Mouse (Mus musculus) heart, adult 2 months (tissue): ENCODE data around the gene Crtc3. TPM values are rescaled to one million over a fixed set of nuclear protein-coding genes. Genes with fewer than 3 reads are reported as not detected.

Source experiments
- DNase-seq, 2 experiments: peaks; one replicate each; pipeline ENCODE4 v3.0.0; 2021
- H3K27ac ChIP-seq: fragments of 200-600 bp; 2 replicates; pipeline ENCODE4 v1.8.1; 2022
- H3K27me3 ChIP-seq: fragments of 200-500 bp; 2 replicates; pipeline ENCODE4 v1.6.1; 2012; ENCODE audit warnings: mild to moderate bottlenecking, low read length, inconsistent platforms, mixed read lengths; ENCODE audit not compliant: control insufficient read depth, insufficient read depth
- H3K36me3 ChIP-seq: fragments of 200-500 bp; 2 replicates; pipeline ENCODE4 v1.6.1; 2012; ENCODE audit warnings: low read length, inconsistent platforms; ENCODE audit not compliant: control insufficient read depth, insufficient read depth
- H3K4me1 ChIP-seq: fragments of 200-500 bp; 2 replicates; pipeline ENCODE4 v1.6.1; 2011; ENCODE audit warnings: low read length; ENCODE audit not compliant: control insufficient read depth, insufficient read depth
- H3K4me3 ChIP-seq: fragments of 200-600 bp; 2 replicates; pipeline ENCODE4 v1.8.1; 2022
- H3K79me2 ChIP-seq: fragments of 200-500 bp; replicated peaks from 2 replicates; pipeline ENCODE4 v1.6.1; 2012; ENCODE audit warnings: mild to moderate bottlenecking, inconsistent platforms, low read length, moderate library complexity, mixed read lengths; ENCODE audit not compliant: control insufficient read depth, insufficient read depth
- H3K9ac ChIP-seq: fragments of 200-500 bp; 2 replicates; pipeline ENCODE4 v1.6.1; 2012; ENCODE audit warnings: low read depth, mild to moderate bottlenecking, control low read depth, inconsistent platforms, low read length, mixed read lengths
- CTCF ChIP-seq: fragments of 200-600 bp; IDR thresholded peaks from 2 replicates; pipeline ENCODE4 v1.8.1; 2022; ENCODE audit warnings: antibody characterized with exemption, mild to moderate bottlenecking, moderate library complexity
- EP300 ChIP-seq: fragments of 200-500 bp; IDR thresholded peaks from 2 replicates; pipeline ENCODE4 v1.6.1; 2011; ENCODE audit warnings: low read depth, low read length, control low read depth; ENCODE audit not compliant: insufficient read depth
- POLR2A ChIP-seq: fragments of 200-500 bp; IDR thresholded peaks from 2 replicates; pipeline ENCODE4 v1.6.1; 2011; ENCODE audit warnings: mild to moderate bottlenecking, low read depth, low read length, control low read depth; ENCODE audit not compliant: insufficient read depth
- WGBS: fragments of 180-500 bp; shearing (Covaris S2); methylation state at CpG from one replicate; pipeline ENCODE4 v1.1.7; 2018; 5-methylcytosine and 5-hydroxymethylcytosine counted together
- intact Hi-C: fragments of 180-260 bp; cut with DNase I; formaldehyde crosslinking; loops from one replicate; pipeline ENCODE4 v1.15.1; 2025
- polyA plus RNA-seq: library from polyadenylated mRNA; depleted of rRNA; stranded (reverse); fragments of >200 nt; gene quantifications from 2 replicates; pipeline ENCODE4 v1.2.3, GENCODE M21; 2012
- total RNA-seq, 2 experiments: library from RNA; stranded (reverse); gene quantifications; 2 replicates each; pipeline ENCODE4 v1.2.3; 2021

Crtc3 gene
- total and polyA plus RNA-seq, 3 experiments = 11.0 to 14.3 (median 12.9) TPM

GRCm38 (mm10) chr7:80652289-80652688 is 36.4 kb downstream of the Crtc3 start:
- Histone ChIP-seq H3K27me3 (no peaks in the 10 kb centered on the region), H3K4me1 (peaks cover 26% of the 10 kb centered on the region), H3K4me3 (no peak overlapping the region), H3K36me3 (peaks cover 5% of the 10 kb centered on the region), H3K27ac (peak overlapping the region; percentile 64), H3K9ac (no peak overlapping the region), H3K79me2 (peaks cover 2% of the 10 kb centered on the region)
- WGBS = 47% methylated on average over 5 of the region's 5 CpGs
- intact Hi-C loops = no loop called here
- TF ChIP-seq EP300 = no peak
- TF ChIP-seq CTCF = no peak
- no peak for TF ChIP-seq POLR2A
- no peak for DNase-seq

- intact Hi-C loops = no loop called here
- peak in 1 of 2 experiments; percentile 73 for DNase-seq
- Histone ChIP-seq H3K27me3 (no peaks in the 10 kb centered on the region), H3K9ac (peak overlapping the region; percentile 65), H3K4me1 (peaks cover 11% of the 10 kb centered on the region), H3K27ac (peak overlapping the region; percentile 76), H3K79me2 (0 out of 2 replicates have a peak, but pooled peaks cover 4% of the 10 kb centered on the region), H3K4me3 (peak overlapping the region; percentile 34), H3K36me3 (no peaks in the 10 kb centered on the region; the same call in 1 of the 2 replicates)
- TF ChIP-seq CTCF (no peak), POLR2A (0 out of 2 replicates have a peak, but pooled peaks have one; percentile 24), EP300 (0 out of 2 replicates have a peak, but pooled peaks have one; percentile 34)
- 19% methylated on average over 7 of the region's 7 CpGs for WGBS
These were observed 41.2 kb downstream of the Crtc3 start for GRCm38 (mm10) chr7:80647437-80647871.

GRCm38 (mm10) chr7:80646093-80647025 is 42.3 kb downstream of the Crtc3 start:
- 66% methylated on average over 10 of the region's 10 CpGs for WGBS
- H3K4me3 ChIP-seq = no peak overlapping the region

GRCm38 (mm10) chr7:80642976-80643666 is 45.6 kb downstream of the Crtc3 start:
- intact Hi-C loops = no loop called here
- no peak for TF ChIP-seq POLR2A
- TF ChIP-seq EP300 = no peak
- TF ChIP-seq CTCF = no peak
- H3K27me3 ChIP-seq = no peaks in the 10 kb centered on the region
- 0 out of 2 replicates have a peak, but pooled peaks cover 4% of the 10 kb centered on the region for H3K79me2 ChIP-seq
- H3K4me3 ChIP-seq = no peak overlapping the region
- H3K9ac ChIP-seq = no peak overlapping the region
- H3K4me1 ChIP-seq = peaks cover 30% of the 10 kb centered on the region
- 73% methylated on average over 8 of the region's 8 CpGs for WGBS
- H3K36me3 ChIP-seq = peaks cover 5% of the 10 kb centered on the region
- no peak for DNase-seq
- H3K27ac ChIP-seq = no peak overlapping the region

More at GRCm38 (mm10) chr7:80646093-80647025, 42.3 kb downstream of the Crtc3 start:
- TF ChIP-seq POLR2A (no peak), EP300 (no peak), CTCF (no peak)
- H3K27ac ChIP-seq = peak overlapping the region; percentile 1; the same call in 1 of the 2 replicates
- 0 out of 2 replicates have a peak, but pooled peaks cover 4% of the 10 kb centered on the region for H3K79me2 ChIP-seq
- H3K4me1 ChIP-seq = peaks cover 19% of the 10 kb centered on the region
- peaks cover 3% of the 10 kb centered on the region for H3K36me3 ChIP-seq
- DNase-seq = no peak
- H3K27me3 ChIP-seq = no peaks in the 10 kb centered on the region
- intact Hi-C loops = no loop called here
- no peak overlapping the region for H3K9ac ChIP-seq

- H3K79me2 ChIP-seq = 0 out of 2 replicates have a peak, but pooled peaks cover 4% of the 10 kb centered on the region
- no peak for DNase-seq
- no peak for TF ChIP-seq EP300
- no peak for TF ChIP-seq CTCF
- no peak for TF ChIP-seq POLR2A
- no peak overlapping the region for H3K9ac ChIP-seq
- 44% methylated on average over 5 of the region's 5 CpGs for whole genome bisulfite sequencing
- H3K4me3 ChIP-seq = no peak overlapping the region
- peaks cover 28% of the 10 kb centered on the region for H3K4me1 ChIP-seq
- peaks cover 6% of the 10 kb centered on the region for H3K36me3 ChIP-seq
- peak overlapping the region; percentile 23 for H3K27ac ChIP-seq
- H3K27me3 ChIP-seq = no peaks in the 10 kb centered on the region
- intact Hi-C loops = no loop called here
These were observed 46.1 kb downstream of the Crtc3 start for GRCm38 (mm10) chr7:80642552-80642951.
